Comparison of ENCODE assay signal across 11 mouse cellular contexts in the genomic region with DNA sequence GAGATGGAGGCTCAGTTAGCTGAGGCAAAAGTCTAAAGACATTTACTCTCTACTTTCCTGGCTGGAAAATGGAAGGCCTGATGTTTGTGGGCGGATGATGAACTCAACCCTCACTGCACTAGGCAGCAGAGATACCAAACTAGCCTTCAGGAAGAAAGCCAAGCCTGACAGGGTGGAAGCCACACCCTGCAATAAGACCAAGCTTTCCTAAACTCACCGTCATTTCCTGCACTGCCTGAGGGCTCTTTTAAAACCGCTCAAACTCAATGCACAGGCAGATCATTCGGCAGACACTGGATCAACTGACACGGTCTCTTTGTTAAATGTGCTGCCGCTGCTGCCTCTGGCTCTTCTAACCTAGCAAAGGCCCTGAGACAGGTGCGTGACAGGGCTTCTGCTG. TPM values are rescaled to one million over a fixed set of nuclear protein-coding genes. Genes with fewer than 3 reads are reported as not detected.
A peak's percentile ranks its signal among the peaks of the same experiment; 100 is the strongest.
DNase-seq lines count a peak whose midpoint lies in the region; ATAC-seq and TF ChIP-seq lines count a peak whose summit lies in the region.
"Had no signal": no experiment of that assay in that cellular context is flagged by ENCODE, and none has a peak within 500 bp of the region (broad histone marks: within the 10 kb centered on the region; RNA-seq: fewer than 3 reads in every experiment).

No protein-coding gene starts in this region.

- H3K4me2 ChIP-seq in intestine, embryonic 16.5 days (ENCODE audit: low read depth, low read length) = no peak overlapping the region
- H3K4me2 ChIP-seq: forebrain, embryonic 15.5 days had no signal

- no peaks in the 10 kb centered on the region for H3K27me3 ChIP-seq in intestine, embryonic 16.5 days (replicated peaks; ENCODE audit: control insufficient read depth, insufficient read depth, low read length)
- H3K27me3 ChIP-seq: forebrain, embryonic 15.5 days had no signal

- no peaks in the 10 kb centered on the region for H3K4me1 ChIP-seq in intestine, embryonic 16.5 days (ENCODE audit: control insufficient read depth, insufficient read depth, low read length)
- H3K4me1 ChIP-seq: forebrain, embryonic 15.5 days had no signal

- peak; percentile 6 to 9 for DNase-seq in kidney, postnatal 36 days
- no peak for DNase-seq in kidney, postnatal 25 days
- DNase-seq in heart, postnatal 25 days (ENCODE audit: low spot score) = peak; percentile 6
- peak; percentile 61 for DNase-seq in lung, postnatal 36 days
- DNase-seq in layer of hippocampus, adult 11-12 months (ENCODE audit: low spot score) = no peak
- no peak for DNase-seq in layer of hippocampus, adult 2 months (ENCODE audit: low spot score in 2 of 2)
- DNase-seq: adrenal gland, postnatal 10 days; layer of hippocampus, adult 9-11 months had no signal

- no peak for ATAC-seq in intestine, embryonic 16.5 days
- ATAC-seq: forebrain, embryonic 15.5 days had no signal

- no peak overlapping the region for H3K27ac ChIP-seq in intestine, embryonic 16.5 days (ENCODE audit: low read length)
- no peak overlapping the region for H3K27ac ChIP-seq in layer of hippocampus, adult 2 months
- H3K27ac ChIP-seq: forebrain, embryonic 15.5 days; heart, adult 2 months had no signal

- H3K9me3 ChIP-seq in intestine, embryonic 16.5 days (ENCODE audit: control insufficient read depth, low read length) = no peaks in the 10 kb centered on the region
- H3K9me3 ChIP-seq: forebrain, embryonic 15.5 days had no signal

- H3K9ac ChIP-seq in intestine, embryonic 16.5 days (ENCODE audit: low read depth, low read length) = no peak overlapping the region
- H3K9ac ChIP-seq: forebrain, embryonic 15.5 days had no signal

- H3K4me3 ChIP-seq in intestine, embryonic 16.5 days (ENCODE audit: low read length) = no peak overlapping the region
- H3K4me3 ChIP-seq in layer of hippocampus, adult 2 months = no peak overlapping the region
- H3K4me3 ChIP-seq: forebrain, embryonic 15.5 days; heart, adult 2 months had no signal

- no peak for TF ChIP-seq CTCF in layer of hippocampus, adult 2 months (conservative IDR thresholded peaks at IDR 0.05)

- H3K36me3 ChIP-seq in intestine, embryonic 16.5 days (ENCODE audit: control insufficient read depth, insufficient read depth, low read length) = no peaks in the 10 kb centered on the region
- H3K36me3 ChIP-seq: forebrain, embryonic 15.5 days had no signal

- intact Hi-C loops in heart, postnatal 25 days (cut with DNase I) = loop anchor here (5.0 to 10.0 kb wide), 2 partner anchors 47 to 189 kb away; no protein-coding TSS in a partner anchor

- 74% methylated on average over 7 of the region's 7 CpGs for WGBS in intestine, embryonic 16.5 days

RNA-seq across cellular contexts. Expression of gene 4930452B06Rik, which starts 50.4 kb away (rescaled TPM):
- total RNA-seq in heart, postnatal 25 days (2021) = 1 to 10 TPM; 2.1 to 2.3 TPM
- polyA plus RNA-seq in intestine, embryonic 16.5 days (2015; fragmentation: Nextera tagmentation; extraction: Ambion mirVana) = 4.9 and 5.2 TPM in 2 replicates
- 1 to 10 TPM; 4.9 to 5.7 TPM for total RNA-seq in layer of hippocampus, adult 2 months (2021)

Comparison
In these comparisons a context has a peak if more than half of its experiments do, and no peak if none do; other contexts are left out.
1. DNase-seq: peak in kidney, postnatal 36 days (2 of 2), heart, postnatal 25 days (single experiment) and lung, postnatal 36 days (single experiment); none in kidney, postnatal 25 days (0 of 2), layer of hippocampus, adult 11-12 months (single experiment) and layer of hippocampus, adult 2 months (0 of 2).